Mouse (Mus musculus): ENCODE results near the gene Aurkb. TPM values are rescaled to one million over a fixed set of nuclear protein-coding genes. Genes with fewer than 3 reads are reported as not detected.

The Aurkb gene
- total and polyA plus RNA-seq, 3 experiments, result 120 to 170 (median 159) TPM

DNA sequence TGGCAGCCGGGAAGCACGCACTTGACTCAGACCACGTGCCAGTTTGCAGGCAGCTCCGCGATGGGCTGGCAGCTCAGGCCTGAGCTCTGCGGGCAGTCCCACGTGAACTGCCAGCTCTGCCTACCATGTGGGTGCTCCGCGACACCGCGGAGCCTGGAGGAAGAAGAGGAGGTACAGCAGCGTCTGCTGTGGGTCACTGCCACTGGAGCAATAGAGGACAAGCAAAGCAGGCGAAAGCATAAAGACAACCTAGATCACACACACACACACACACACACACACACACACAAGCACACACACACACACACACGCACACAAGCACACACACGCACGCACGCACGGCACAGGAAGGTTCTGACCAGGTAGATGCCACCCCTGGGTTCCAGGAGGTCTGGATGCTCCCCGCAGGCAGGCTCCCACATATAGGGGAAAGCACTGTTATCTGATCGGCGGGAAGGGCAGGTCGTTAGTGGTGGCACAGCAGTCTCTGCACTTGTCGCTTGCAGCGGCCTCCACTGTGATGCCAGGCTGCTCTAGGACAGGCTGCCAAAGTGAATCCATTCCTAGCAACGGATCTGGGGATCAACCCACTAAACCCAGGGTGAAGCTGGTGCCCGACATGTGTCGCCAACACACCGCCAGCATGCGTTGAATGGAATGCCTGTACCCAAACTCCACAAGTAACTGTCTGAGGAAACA lies 20.9 kb downstream of the Aurkb start (continued):
- TF ChIP-seq USF2 (IDR thresholded peaks at IDR 0.05; ENCODE audit: borderline replicate concordance in 1 of 2, insufficient read depth in 1 of 2, low read depth in 1 of 2, low read length in 2 of 2), result no peak
- TF ChIP-seq MYC (IDR thresholded peaks at IDR 0.05; ENCODE audit: low read depth, low read length), result peak; percentile 97

DNA sequence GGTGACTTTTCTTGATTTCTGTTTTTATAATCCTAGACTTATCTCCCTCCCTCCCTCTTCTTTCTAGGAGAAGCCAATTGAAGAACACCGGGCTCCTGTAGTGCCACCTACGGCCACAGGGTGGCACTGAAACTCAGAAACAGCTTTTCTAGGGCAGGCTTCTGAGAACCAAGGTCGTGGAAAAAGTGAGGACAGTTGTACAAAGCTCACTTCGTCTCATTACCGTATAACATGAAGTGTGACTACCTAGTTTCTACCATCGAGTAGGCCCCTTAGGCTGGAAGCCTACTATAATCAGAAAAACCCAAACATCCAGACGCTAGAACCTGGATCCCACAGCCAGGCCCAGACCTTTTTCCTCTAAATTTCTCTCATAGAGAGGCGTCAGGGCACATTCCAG lies 21.5 kb downstream of the Aurkb start:
- peaks cover 5% of the 10 kb centered on the region; the same call in 1 of the 2 replicates for H3K79me2 ChIP-seq (ENCODE audit: control insufficient read depth, insufficient read depth, low read length, poor library complexity)
- peaks cover 0 to 8% of the 10 kb centered on the region in 2 experiments; a peak in 1 of 4 replicates for H3K4me1 ChIP-seq (ENCODE audit: control insufficient read depth in 1 of 2, insufficient read depth in 2 of 2, low read length in 2 of 2)
- H3K9me3 ChIP-seq (replicated peaks; ENCODE audit: insufficient read depth, low read length), result no peaks in the 10 kb centered on the region
- H3K36me3 ChIP-seq (ENCODE audit: control insufficient read depth in 1 of 2, insufficient read depth in 2 of 2, low read length in 2 of 2), result peaks cover 0 to 2% of the 10 kb centered on the region in 2 experiments; a peak in 1 of 4 replicates
- H3K27me3 ChIP-seq (ENCODE audit: control insufficient read depth in 1 of 2, insufficient read depth in 2 of 2, low read length in 2 of 2), result no peaks in the 10 kb centered on the region
- peak overlapping the region; percentile 61 for H3K27ac ChIP-seq (ENCODE audit: control insufficient read depth, low read depth, low read length)
- DNase-seq (ENCODE audit: low read depth, low spot score), result peak; percentile 96
- H3K4me3 ChIP-seq (ENCODE audit: control insufficient read depth in 1 of 2, insufficient read depth in 1 of 2, low read depth in 2 of 2, low read length in 2 of 2), result peak overlapping the region; percentile 49 to 50; a peak in 3 of 4 replicates
- H3K9ac ChIP-seq (ENCODE audit: control insufficient read depth, low read depth, low read length, poor library complexity, severe bottlenecking), result peak overlapping the region; percentile 63
- TF ChIP-seq KAT2A (conservative IDR thresholded peaks at IDR 0.05; ENCODE audit: low read depth, low read length) (no peak), MXI1 (IDR thresholded peaks at IDR 0.05; ENCODE audit: low read depth, low read length) (peak; percentile 96), NRF1 (IDR thresholded peaks at IDR 0.05; ENCODE audit: insufficient read depth, low read depth, low read length, poor library complexity, severe bottlenecking) (no peak), ETS1 (IDR thresholded peaks at IDR 0.05; ENCODE audit: low read depth, low read length) (peak; percentile 9; the same call in 1 of the 2 replicates), USF1 (IDR thresholded peaks at IDR 0.05; ENCODE audit: low read depth, low read length) (no peak), BHLHE40 (IDR thresholded peaks at IDR 0.05; ENCODE audit: borderline replicate concordance, low read depth, low read length) (no peak), ZC3H11A (IDR thresholded peaks at IDR 0.05; ENCODE audit: low read depth, low read length) (no peak), MEF2A (IDR thresholded peaks at IDR 0.05; ENCODE audit: extremely low read depth, insufficient replicate concordance, low read depth, low read length, poor library complexity, severe bottlenecking) (no peak), POLR2A (IDR thresholded peaks at IDR 0.05; ENCODE audit: control insufficient read depth in 1 of 2, insufficient read depth in 1 of 2, low read depth in 1 of 2, low read length in 2 of 2, poor library complexity in 1 of 2) (no peak), E2F4 (IDR thresholded peaks at IDR 0.05; ENCODE audit: borderline replicate concordance, low read depth, low read length) (no peak), CTCF (IDR thresholded peaks at IDR 0.05 in 2 of 3, conservative IDR thresholded peaks at IDR 0.05 in 1 of 3; ENCODE audit: control insufficient read depth in 1 of 3, insufficient read depth in 1 of 3, low read depth in 2 of 3, low read length in 3 of 3, poor library complexity in 1 of 3, severe bottlenecking in 1 of 3) (peak; percentile 76 to 79 (median 79)), POLR2AphosphoS5 (IDR thresholded peaks at IDR 0.05; ENCODE audit: borderline replicate concordance, low read depth, low read length) (no peak), EP300 (IDR thresholded peaks at IDR 0.05; ENCODE audit: low read depth in 1 of 2, low read length in 2 of 2) (peak in 1 of 2 experiments; percentile 21; a peak in 1 of 4 replicates), TBP (IDR thresholded peaks at IDR 0.05; ENCODE audit: low read depth, low read length) (peak; percentile 59), NELFE (IDR thresholded peaks at IDR 0.05; ENCODE audit: low read depth, low read length) (no peak), RAD21 (IDR thresholded peaks at IDR 0.05; ENCODE audit: low read depth, low read length) (peak; percentile 67), GABPA (IDR thresholded peaks at IDR 0.05; ENCODE audit: low read depth, low read length) (no peak), UBTF (IDR thresholded peaks at IDR 0.05; ENCODE audit: borderline replicate concordance, insufficient read depth, low read depth, low read length) (no peak), MAX (IDR thresholded peaks at IDR 0.05; ENCODE audit: low read length) (no peak), JUND (IDR thresholded peaks at IDR 0.05; ENCODE audit: low read depth, low read length) (no peak), ZNF384 (IDR thresholded peaks at IDR 0.05; ENCODE audit: low read depth, low read length) (peak; percentile 47), MYC (IDR thresholded peaks at IDR 0.05; ENCODE audit: low read depth, low read length) (peak; percentile 46; the same call in 1 of the 2 replicates), SMC3 (IDR thresholded peaks at IDR 0.05; ENCODE audit: low read depth, low read length) (peak; percentile 79), ELF1 (IDR thresholded peaks at IDR 0.05; ENCODE audit: low read depth, low read length) (no peak), USF2 (IDR thresholded peaks at IDR 0.05; ENCODE audit: borderline replicate concordance in 1 of 2, insufficient read depth in 1 of 2, low read depth in 1 of 2, low read length in 2 of 2) (no peak), SIN3A (IDR thresholded peaks at IDR 0.05; ENCODE audit: low read length) (peak; percentile 77), CHD1 (IDR thresholded peaks at IDR 0.05; ENCODE audit: low read depth, low read length) (no peak), TCF12 (IDR thresholded peaks at IDR 0.05; ENCODE audit: low read depth, low read length) (no peak), RCOR1 (IDR thresholded peaks at IDR 0.05; ENCODE audit: low read depth, low read length) (no peak), ZMIZ1 (IDR thresholded peaks at IDR 0.05; ENCODE audit: low read depth, low read length) (no peak), ZKSCAN1 (IDR thresholded peaks at IDR 0.05; ENCODE audit: low read depth, low read length) (no peak), GATA1 (IDR thresholded peaks at IDR 0.05; ENCODE audit: low read depth, low read length) (peak; percentile 44; the same call in 1 of the 2 replicates), POLR2AphosphoS2 (IDR thresholded peaks at IDR 0.05; ENCODE audit: low read length) (no peak)

All from MEL (cell line).